Mouse (Mus musculus): ENCODE results near the gene Tmem245.

DNA sequence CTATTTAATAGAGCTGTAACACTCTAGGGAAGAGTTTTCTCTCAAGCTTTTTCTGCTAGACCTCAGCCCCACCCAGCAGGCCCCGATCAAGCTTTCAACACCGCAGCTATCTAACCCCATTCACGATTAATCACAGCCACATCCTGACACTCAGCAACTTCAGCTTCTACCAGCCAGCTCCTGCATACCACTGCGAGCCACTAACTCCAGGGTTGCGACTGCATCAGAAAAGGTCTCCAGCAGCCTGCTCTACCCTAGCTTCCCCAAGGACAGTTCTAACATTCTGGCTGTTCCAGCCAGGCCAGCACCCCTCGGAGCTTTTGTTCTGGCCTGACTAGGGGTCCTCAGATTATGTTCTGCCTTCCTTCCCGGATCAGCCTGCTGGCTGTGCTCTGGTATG, 15.1 kb downstream of the Tmem245 start:
- TF ChIP-seq POLR2A (IDR thresholded peaks at IDR 0.05; ENCODE audit: borderline replicate concordance, low read depth, low read length) (no peak), CTCF (IDR thresholded peaks at IDR 0.05; ENCODE audit: low read depth, low read length) (no peak)
